Mouse (Mus musculus) forebrain, embryonic 11.5 days (tissue): ENCODE data around the gene Cbfa2t2. TPM values are rescaled to one million over a fixed set of nuclear protein-coding genes. Genes with fewer than 3 reads are reported as not detected.

Experiments used
- ATAC-seq: fragments of 200-750 bp; cut with Nextera tagmentation; replicated peaks from 2 replicates; pipeline ENCODE4 v1.8.0; 2017; ENCODE audit warnings: moderate TSS enrichment; ENCODE audit not compliant: low FRiP score
- DNase-seq: peaks from one replicate; pipeline ENCODE4 v3.0.0-alpha.2; 2017; ENCODE audit warnings: low spot score
- H3K27ac ChIP-seq: fragments of 300-500 bp; sonication (generic); 2 replicates; pipeline ENCODE4 v1.5.1; 2014; ENCODE audit warnings: low read depth, low read length
- H3K27me3 ChIP-seq: fragments of 300-500 bp; sonication (generic); 2 replicates; pipeline ENCODE4 v1.6.1; 2014; ENCODE audit warnings: mild to moderate bottlenecking, low read length, mixed read lengths; ENCODE audit not compliant: control insufficient read depth, insufficient read depth
- H3K36me3 ChIP-seq: fragments of 300-500 bp; sonication (generic); 2 replicates; pipeline ENCODE4 v1.6.1; 2014; ENCODE audit warnings: mild to moderate bottlenecking, low read length, moderate library complexity, mixed read lengths; ENCODE audit not compliant: control insufficient read depth, insufficient read depth
- H3K4me1 ChIP-seq: fragments of 300-500 bp; sonication (generic); replicated peaks from 2 replicates; pipeline ENCODE4 v1.6.1; 2014; ENCODE audit warnings: low read length, mixed read lengths; ENCODE audit not compliant: control insufficient read depth, insufficient read depth
- H3K4me2 ChIP-seq: fragments of 300-500 bp; sonication (generic); 2 replicates; pipeline ENCODE4 v1.6.1; 2014; ENCODE audit warnings: low read depth, mild to moderate bottlenecking, low read length, moderate library complexity, mixed read lengths; ENCODE audit not compliant: severe bottlenecking
- H3K4me3 ChIP-seq: fragments of 300-500 bp; sonication (generic); 2 replicates; pipeline ENCODE4 v1.5.1; 2014; ENCODE audit warnings: low read depth, low read length
- H3K9ac ChIP-seq: fragments of 300-500 bp; sonication (generic); 2 replicates; pipeline ENCODE4 v1.6.1; 2014; ENCODE audit warnings: low read length
- H3K9me3 ChIP-seq: fragments of 300-500 bp; sonication (generic); 2 replicates; pipeline ENCODE4 v1.6.1; 2016; ENCODE audit warnings: low read length, mixed read lengths; ENCODE audit not compliant: control insufficient read depth
- WGBS: fragments of 180-500 bp; shearing (Covaris S2); extraction: QIAGEN DNeasy Blood & Tissue Kit; methylation state at CpG from one replicate; pipeline ENCODE4 v1.1.7; 2014; 5-methylcytosine and 5-hydroxymethylcytosine counted together
- polyA plus RNA-seq: library from polyadenylated mRNA; unstranded; fragments of >200 nt; fragmentation: Nextera tagmentation; extraction: Ambion mirVana; gene quantifications from 2 replicates; pipeline ENCODE4 v1.2.1, GENCODE M21; 2014

Cbfa2t2 gene
- polyA plus RNA-seq, 1 experiment from 2014 or later: 71.6 TPM

DNA sequence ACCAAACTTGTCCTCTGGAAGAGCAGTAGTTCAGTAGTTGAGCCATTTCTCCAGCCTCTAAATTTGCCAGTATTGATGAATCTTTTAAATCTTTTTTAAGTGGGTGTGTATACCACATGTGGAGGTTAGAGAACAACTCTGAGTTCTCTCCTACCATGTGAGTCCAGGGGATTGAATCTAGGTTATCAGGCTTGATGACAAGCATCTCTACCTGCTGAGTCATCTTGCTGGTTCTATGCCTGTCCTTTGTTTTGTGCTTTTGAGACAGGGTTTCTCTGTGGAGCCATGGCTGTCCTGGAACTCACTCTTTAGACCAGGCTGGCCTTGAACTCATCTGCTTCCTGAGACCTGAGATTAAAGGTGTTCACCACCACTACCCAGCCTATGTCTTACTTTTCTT is 12.4 kb downstream of the Cbfa2t2 start:
- Histone ChIP-seq H3K27me3 (no peaks in the 10 kb centered on the region), H3K9ac (no peak overlapping the region), H3K4me2 (no peak overlapping the region), H3K4me3 (no peak overlapping the region), H3K9me3 (no peaks in the 10 kb centered on the region), H3K27ac (no peak overlapping the region), H3K36me3 (0 out of 2 replicates have a peak, but pooled peaks cover 2% of the 10 kb centered on the region), H3K4me1 (no peaks in the 10 kb centered on the region)
- DNase-seq (no peak), ATAC-seq (no peak)

DNA sequence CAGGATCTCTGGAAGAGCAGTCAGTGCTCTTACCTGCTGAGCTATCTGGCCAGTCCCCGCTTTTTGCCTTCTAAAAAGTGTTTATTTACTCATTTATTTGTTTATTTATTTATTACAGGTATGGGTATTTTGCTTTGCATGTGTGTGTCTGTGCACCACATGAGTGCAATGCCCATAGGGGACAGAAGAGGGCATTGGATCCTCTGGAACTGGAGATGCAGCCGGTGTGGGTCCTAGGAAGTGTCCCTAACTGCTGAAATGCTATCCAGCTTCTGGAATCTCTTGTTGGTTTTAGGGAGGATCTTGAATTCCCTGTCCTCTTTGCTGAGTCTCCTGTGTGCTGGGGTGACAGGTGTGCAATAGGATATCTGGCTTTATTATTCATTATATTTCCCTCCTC is 16.7 kb downstream of the Cbfa2t2 start:
- Histone ChIP-seq H3K36me3 (0 out of 2 replicates have a peak, but pooled peaks cover under 1% of the 10 kb centered on the region), H3K9me3 (no peaks in the 10 kb centered on the region), H3K27ac (no peak overlapping the region), H3K9ac (no peak overlapping the region), H3K4me1 (no peaks in the 10 kb centered on the region; the same call in 1 of the 2 replicates), H3K4me2 (no peak overlapping the region), H3K4me3 (no peak overlapping the region), H3K27me3 (no peaks in the 10 kb centered on the region)
- WGBS: 91% methylated on average over 2 of the region's 2 CpGs
- no peak for DNase-seq
- no peak for ATAC-seq

DNA sequence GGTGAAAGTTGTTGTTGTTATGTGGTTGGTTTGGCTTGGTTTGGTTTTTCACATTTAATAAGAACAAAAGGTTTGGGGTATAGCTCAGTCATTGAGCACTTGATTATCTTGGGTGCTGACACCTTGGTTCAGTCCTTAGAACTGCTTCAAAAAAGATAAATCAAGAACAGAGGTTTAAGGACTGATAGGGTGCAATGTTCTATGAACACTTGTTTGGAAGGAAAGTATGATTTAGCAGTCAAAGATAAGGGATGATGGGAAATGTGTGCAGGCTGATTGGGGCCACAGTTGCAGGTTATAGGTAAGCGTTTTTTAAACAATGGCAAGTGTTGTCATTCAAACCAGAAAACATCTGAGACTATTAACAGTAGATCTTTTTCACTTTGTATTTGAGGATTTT is 17.8 kb downstream of the Cbfa2t2 start:
- WGBS: 70% methylated on average over 1 of the region's 1 CpGs
- H3K27ac ChIP-seq: no peak overlapping the region
- H3K36me3 ChIP-seq: no peaks in the 10 kb centered on the region
- ATAC-seq (no peak), DNase-seq (no peak)
- H3K9ac ChIP-seq: no peak overlapping the region
- H3K4me3 ChIP-seq: no peak overlapping the region
- no peaks in the 10 kb centered on the region for H3K9me3 ChIP-seq
- no peaks in the 10 kb centered on the region; the same call in 1 of the 2 replicates for H3K4me1 ChIP-seq
- no peak overlapping the region for H3K4me2 ChIP-seq
- no peaks in the 10 kb centered on the region for H3K27me3 ChIP-seq

DNA sequence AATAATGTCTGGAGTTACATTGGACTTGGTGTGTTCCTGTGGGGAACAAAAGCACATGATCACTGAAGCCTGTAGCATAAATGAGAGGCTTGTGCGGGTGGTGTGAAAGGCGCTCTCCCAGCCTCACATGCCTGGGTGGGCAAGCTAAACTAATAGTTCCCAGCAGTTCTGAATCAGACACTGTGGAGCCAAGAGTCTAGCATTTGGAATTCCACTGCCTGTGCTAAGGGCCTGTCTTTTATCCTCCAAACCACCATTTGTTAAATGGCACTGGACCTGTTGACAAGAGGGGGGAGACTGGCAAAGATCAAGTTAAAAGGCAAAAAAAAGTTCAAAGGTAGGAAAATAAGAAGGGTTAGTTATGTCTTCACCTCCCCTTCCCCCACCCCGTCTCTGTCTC is 18.3 kb downstream of the Cbfa2t2 start:
- 52% methylated on average over 3 of the region's 3 CpGs for WGBS
- H3K4me1 ChIP-seq: no peaks in the 10 kb centered on the region; the same call in 1 of the 2 replicates
- H3K9ac ChIP-seq: no peak overlapping the region
- no peak overlapping the region for H3K4me2 ChIP-seq
- H3K27me3 ChIP-seq: no peaks in the 10 kb centered on the region
- no peak for ATAC-seq
- no peaks in the 10 kb centered on the region for H3K9me3 ChIP-seq
- H3K36me3 ChIP-seq: no peaks in the 10 kb centered on the region
- no peak overlapping the region for H3K4me3 ChIP-seq
- no peak for DNase-seq
- no peak overlapping the region for H3K27ac ChIP-seq

DNA sequence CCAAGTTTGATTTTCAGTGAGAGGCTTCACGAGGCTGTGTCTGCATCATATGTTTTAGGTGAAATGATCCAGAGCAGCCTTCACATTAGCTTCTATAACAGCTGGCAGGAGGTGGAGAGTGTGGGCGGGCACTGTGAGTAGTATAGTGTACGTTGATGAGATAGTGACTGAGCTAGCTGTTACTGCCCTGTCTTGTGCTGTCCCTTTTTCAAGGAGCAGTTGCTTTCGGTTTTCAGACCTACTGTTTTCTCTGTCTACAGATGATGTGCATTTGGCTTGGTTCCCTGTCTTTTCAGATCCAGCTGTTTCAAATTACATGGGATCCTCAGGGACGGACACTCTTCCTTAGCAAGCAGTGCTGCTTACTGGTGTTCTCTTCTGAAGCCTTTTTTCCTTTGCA is 19.5 kb downstream of the Cbfa2t2 start:
- WGBS: 76% methylated on average over 5 of the region's 5 CpGs
- H3K36me3 ChIP-seq: no peaks in the 10 kb centered on the region
- no peak overlapping the region for H3K4me3 ChIP-seq
- no peaks in the 10 kb centered on the region for H3K9me3 ChIP-seq
- no peaks in the 10 kb centered on the region; the same call in 1 of the 2 replicates for H3K4me1 ChIP-seq
- DNase-seq (no peak), ATAC-seq (no peak)
- H3K4me2 ChIP-seq: no peak overlapping the region
- H3K27me3 ChIP-seq: no peaks in the 10 kb centered on the region
- H3K27ac ChIP-seq: no peak overlapping the region
- H3K9ac ChIP-seq: no peak overlapping the region

DNA sequence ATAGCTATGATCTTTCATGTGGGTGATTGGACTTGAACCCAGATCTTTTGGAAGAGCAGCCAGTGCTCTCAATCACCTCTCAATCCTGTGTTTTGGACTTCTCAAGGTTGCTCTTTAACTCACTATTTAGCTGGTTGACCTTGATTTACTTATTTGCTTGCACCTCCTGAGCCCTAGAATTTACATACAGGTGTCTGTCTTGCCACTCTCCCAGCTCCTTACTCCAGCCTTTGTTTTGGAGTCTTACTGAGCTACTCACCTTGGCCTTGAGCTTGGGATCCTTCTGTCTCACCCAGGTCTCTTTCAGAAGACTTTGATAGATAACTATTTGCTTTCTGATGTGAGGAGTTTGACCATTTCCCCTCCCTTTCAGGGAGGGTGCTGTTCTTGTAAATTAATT is 20.3 kb downstream of the Cbfa2t2 start:
- Histone ChIP-seq H3K27me3 (no peaks in the 10 kb centered on the region), H3K9ac (no peak overlapping the region), H3K4me1 (no peaks in the 10 kb centered on the region; the same call in 1 of the 2 replicates), H3K36me3 (no peaks in the 10 kb centered on the region), H3K9me3 (no peaks in the 10 kb centered on the region), H3K4me3 (no peak overlapping the region), H3K4me2 (no peak overlapping the region), H3K27ac (no peak overlapping the region)
- no peak for ATAC-seq
- DNase-seq: no peak

DNA sequence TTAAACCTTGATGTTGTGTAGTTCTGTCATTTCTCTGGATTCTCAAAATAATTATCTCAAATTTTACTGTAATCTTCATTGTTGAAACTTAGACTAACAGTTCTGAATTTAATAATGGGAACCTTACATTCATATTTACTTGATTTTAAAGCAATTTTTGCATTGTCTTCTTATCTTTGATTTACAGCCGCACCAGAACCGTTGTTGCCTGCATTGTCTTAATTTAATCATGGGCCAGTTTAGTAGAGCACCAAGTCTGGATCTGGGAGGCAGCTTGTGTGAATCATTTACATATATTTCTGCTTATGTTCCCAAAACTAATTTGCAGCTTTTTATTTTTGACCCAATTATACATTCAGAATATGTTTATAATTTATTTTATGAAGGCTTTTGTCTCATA is 23.0 kb downstream of the Cbfa2t2 start:
- H3K4me3 ChIP-seq: no peak overlapping the region
- H3K9me3 ChIP-seq: no peaks in the 10 kb centered on the region
- ATAC-seq: no peak
- no peak overlapping the region for H3K4me2 ChIP-seq
- 90% methylated on average over 2 of the region's 2 CpGs for WGBS
- no peak overlapping the region for H3K27ac ChIP-seq
- DNase-seq: no peak
- no peaks in the 10 kb centered on the region for H3K36me3 ChIP-seq
- no peaks in the 10 kb centered on the region for H3K4me1 ChIP-seq
- no peak overlapping the region for H3K9ac ChIP-seq
- no peaks in the 10 kb centered on the region for H3K27me3 ChIP-seq

DNA sequence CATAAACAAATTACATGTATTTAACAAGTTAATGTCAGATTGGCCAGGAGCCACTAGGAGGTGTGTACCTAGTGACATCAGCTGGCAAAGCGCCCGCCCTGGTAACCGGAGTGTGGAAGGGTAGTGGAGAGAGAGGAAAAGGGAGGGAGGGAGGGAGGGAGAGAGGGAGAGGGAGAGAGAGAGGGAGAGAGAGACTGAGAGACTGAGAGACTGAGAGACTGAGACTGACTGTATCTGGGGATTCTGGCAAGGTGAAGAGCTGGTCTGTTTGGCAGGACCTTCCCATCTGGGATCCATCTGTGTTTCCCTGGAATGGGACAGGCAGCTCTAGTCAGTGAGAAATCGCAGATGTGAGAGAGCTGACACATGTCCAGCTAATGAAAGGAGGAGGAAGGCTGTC is 23.6 kb downstream of the Cbfa2t2 start:
- no peaks in the 10 kb centered on the region for H3K36me3 ChIP-seq
- ATAC-seq (peak; percentile 58; the same call in 1 of the 2 replicates), DNase-seq (peak; percentile 60)
- H3K27ac ChIP-seq: no peak overlapping the region
- no peaks in the 10 kb centered on the region for H3K27me3 ChIP-seq
- no peaks in the 10 kb centered on the region for H3K9me3 ChIP-seq
- no peaks in the 10 kb centered on the region for H3K4me1 ChIP-seq
- H3K4me2 ChIP-seq: no peak overlapping the region
- H3K9ac ChIP-seq: no peak overlapping the region
- H3K4me3 ChIP-seq: no peak overlapping the region
- 61% methylated on average over 4 of the region's 4 CpGs for WGBS

DNA sequence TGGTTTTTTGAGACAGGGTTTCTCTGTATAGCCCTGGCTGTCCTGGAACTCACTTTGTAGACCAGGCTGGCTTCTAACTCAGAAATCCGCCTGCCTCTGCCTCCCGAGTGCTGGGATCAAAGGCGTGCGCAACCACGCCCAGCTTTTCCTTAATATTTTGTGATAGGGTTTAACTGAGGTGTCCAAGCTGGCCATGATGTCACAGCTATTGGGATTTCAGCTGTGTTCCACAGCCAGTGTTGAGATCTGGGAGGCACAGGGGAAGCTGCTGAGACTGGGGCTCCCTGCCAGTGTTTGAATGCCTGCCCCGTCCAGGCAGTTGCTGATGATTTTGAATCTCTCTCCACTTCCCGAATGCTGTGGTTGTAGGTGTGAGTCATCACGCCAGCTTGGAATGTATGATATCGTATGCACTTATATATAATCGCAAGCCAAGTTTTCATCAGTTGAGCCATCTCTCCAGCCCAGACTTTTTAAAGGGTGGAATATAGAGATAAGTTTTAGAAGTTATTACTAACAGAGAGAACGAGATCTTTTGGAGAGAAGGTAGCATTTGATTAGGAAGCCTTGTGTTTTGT is 27.4 kb downstream of the Cbfa2t2 start:
- Histone ChIP-seq H3K36me3 (no peaks in the 10 kb centered on the region), H3K4me3 (no peak overlapping the region), H3K4me1 (peaks cover 3% of the 10 kb centered on the region; the same call in 1 of the 2 replicates), H3K9ac (no peak overlapping the region), H3K27ac (no peak overlapping the region), H3K4me2 (no peak overlapping the region), H3K27me3 (no peaks in the 10 kb centered on the region), H3K9me3 (no peaks in the 10 kb centered on the region)
- 89% methylated on average over 11 of the region's 11 CpGs for WGBS
- DNase-seq (no peak), ATAC-seq (no peak)
